Mouse (Mus musculus): ENCODE measurements at regions not wholly inside any gene's neighbourhood (a gene's known extent, or its start where the extent isn't known, plus 50 kb on each side); places are given as distances from the start of the nearest gene placed in this dataset.

DNA sequence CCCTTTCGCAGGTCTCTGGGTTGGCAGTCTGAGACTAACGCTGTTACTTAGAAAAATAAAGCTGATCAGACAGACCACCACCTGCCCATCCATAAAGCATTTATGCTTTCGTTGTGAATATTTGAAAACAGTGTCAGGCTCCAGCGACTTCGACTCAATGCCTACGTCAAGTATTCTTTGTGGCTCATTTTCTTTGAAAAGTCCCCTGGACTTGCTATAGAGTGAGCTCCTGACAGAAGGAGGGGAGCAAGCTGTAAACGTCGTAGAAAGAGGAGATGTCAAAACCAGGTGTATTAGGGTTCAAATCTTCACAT is 135.5 kb upstream of the Btg1 start:
- Histone ChIP-seq H3K36me3 (ENCODE audit: control insufficient read depth, insufficient read depth, low read length) (no peaks in the 10 kb centered on the region), H3K27ac (ENCODE audit: insufficient read depth, low read depth, low read length) (no peak overlapping the region), H3K4me1 (ENCODE audit: control insufficient read depth, insufficient read depth, insufficient read length, low read length) (no peaks in the 10 kb centered on the region), H3K4me3 (ENCODE audit: low read depth, low read length) (no peak overlapping the region), H3K27me3 (ENCODE audit: control insufficient read depth, insufficient read depth, low read length) (no peaks in the 10 kb centered on the region)
- no peak for TF ChIP-seq CTCF (IDR thresholded peaks at IDR 0.05; ENCODE audit: extremely low read depth, insufficient read length, insufficient replicate concordance, low read depth, low read length)
- no peak for TF ChIP-seq POLR2A (IDR thresholded peaks at IDR 0.05; ENCODE audit: low read depth, low read length)
- 82% methylated on average over 8 of the region's 8 CpGs for WGBS

DNA sequence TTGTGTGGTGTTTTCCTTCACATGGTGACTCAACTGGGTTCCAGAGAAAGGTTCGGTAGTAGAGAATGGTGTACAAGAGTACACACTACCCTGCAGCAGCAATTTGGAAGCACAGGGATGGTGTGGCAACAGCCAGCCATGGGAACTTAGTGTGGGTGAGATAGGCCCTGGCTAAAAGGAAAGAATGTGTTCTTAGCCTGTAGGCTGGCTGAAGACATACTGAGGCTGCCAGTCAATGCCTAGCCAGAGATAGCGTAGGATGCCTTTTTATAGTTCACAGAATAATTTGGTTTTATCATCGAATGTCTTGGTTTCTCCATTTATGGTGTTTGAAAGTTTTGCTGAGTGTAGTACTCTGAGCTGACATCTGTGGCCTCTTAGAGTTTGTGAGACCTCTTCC is 130.1 kb upstream of the Btg1 start:
- Histone ChIP-seq H3K36me3 (ENCODE audit: control insufficient read depth, insufficient read depth, low read length) (no peaks in the 10 kb centered on the region), H3K4me3 (ENCODE audit: low read depth, low read length) (no peak overlapping the region), H3K4me1 (ENCODE audit: control insufficient read depth, insufficient read depth, insufficient read length, low read length) (no peaks in the 10 kb centered on the region), H3K27ac (ENCODE audit: insufficient read depth, low read depth, low read length) (no peak overlapping the region), H3K27me3 (ENCODE audit: control insufficient read depth, insufficient read depth, low read length) (no peaks in the 10 kb centered on the region)
- 93% methylated on average over 3 of the region's 3 CpGs for WGBS
- TF ChIP-seq POLR2A (IDR thresholded peaks at IDR 0.05; ENCODE audit: low read depth, low read length) (no peak), CTCF (IDR thresholded peaks at IDR 0.05; ENCODE audit: extremely low read depth, insufficient read length, insufficient replicate concordance, low read depth, low read length) (no peak)

DNA sequence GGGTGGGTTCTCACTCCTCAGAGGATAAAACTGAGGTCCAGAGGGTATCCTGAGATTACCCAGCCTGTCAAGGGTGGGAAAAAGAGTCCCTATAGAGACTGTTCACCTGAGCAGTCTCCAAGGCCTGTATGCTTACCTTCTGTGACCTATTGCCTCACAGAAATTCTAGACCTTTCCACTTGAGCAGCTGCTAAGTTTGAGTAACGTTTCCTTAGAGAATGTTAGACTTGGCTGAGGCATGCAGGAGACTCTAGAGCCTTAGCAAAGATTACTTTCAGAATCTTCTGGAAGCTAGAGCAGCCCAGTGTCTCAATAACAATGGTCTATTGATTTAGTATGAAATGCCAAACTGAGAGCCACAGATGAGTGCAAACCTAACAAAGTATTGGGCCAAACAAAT is 123.1 kb upstream of the Btg1 start:
- WGBS, result 40% methylated on average over 1 of the region's 1 CpGs
- Histone ChIP-seq H3K4me3 (ENCODE audit: low read depth, low read length) (no peak overlapping the region), H3K27me3 (ENCODE audit: control insufficient read depth, insufficient read depth, low read length) (no peaks in the 10 kb centered on the region), H3K36me3 (ENCODE audit: control insufficient read depth, insufficient read depth, low read length) (no peaks in the 10 kb centered on the region), H3K27ac (ENCODE audit: insufficient read depth, low read depth, low read length) (no peak overlapping the region), H3K4me1 (ENCODE audit: control insufficient read depth, insufficient read depth, insufficient read length, low read length) (no peaks in the 10 kb centered on the region)
- TF ChIP-seq CTCF (IDR thresholded peaks at IDR 0.05; ENCODE audit: extremely low read depth, insufficient read length, insufficient replicate concordance, low read depth, low read length), result no peak
- no peak for TF ChIP-seq POLR2A (IDR thresholded peaks at IDR 0.05; ENCODE audit: low read depth, low read length)

DNA sequence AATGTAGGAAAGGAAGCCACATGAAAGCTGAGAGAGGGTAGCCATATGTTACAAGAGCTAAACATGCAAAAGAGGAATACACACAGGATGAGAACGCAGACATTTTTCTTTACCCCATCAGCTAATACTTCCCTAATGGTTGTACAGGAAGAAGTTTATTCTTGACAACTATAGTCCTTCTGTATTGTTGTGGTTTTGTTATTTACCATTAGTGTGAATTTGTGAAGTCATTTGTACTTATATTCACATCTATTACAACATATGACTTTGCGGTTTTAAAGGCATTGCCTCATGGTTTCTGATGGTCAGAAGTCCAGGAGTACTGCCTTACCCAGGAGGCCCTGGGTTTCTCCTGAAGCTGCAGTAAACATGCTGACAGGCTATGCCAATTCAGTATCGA is 120.1 kb upstream of the Btg1 start:
- no peak overlapping the region for H3K27ac ChIP-seq (ENCODE audit: insufficient read depth, low read depth, low read length)
- H3K27me3 ChIP-seq (ENCODE audit: control insufficient read depth, insufficient read depth, low read length), result no peaks in the 10 kb centered on the region
- H3K4me1 ChIP-seq (ENCODE audit: control insufficient read depth, insufficient read depth, insufficient read length, low read length), result no peaks in the 10 kb centered on the region
- 91% methylated on average over 3 of the region's 3 CpGs for WGBS
- TF ChIP-seq POLR2A (IDR thresholded peaks at IDR 0.05; ENCODE audit: low read depth, low read length) (no peak), CTCF (IDR thresholded peaks at IDR 0.05; ENCODE audit: extremely low read depth, insufficient read length, insufficient replicate concordance, low read depth, low read length) (no peak)
- no peaks in the 10 kb centered on the region for H3K36me3 ChIP-seq (ENCODE audit: control insufficient read depth, insufficient read depth, low read length)
- H3K4me3 ChIP-seq (ENCODE audit: low read depth, low read length), result no peak overlapping the region

DNA sequence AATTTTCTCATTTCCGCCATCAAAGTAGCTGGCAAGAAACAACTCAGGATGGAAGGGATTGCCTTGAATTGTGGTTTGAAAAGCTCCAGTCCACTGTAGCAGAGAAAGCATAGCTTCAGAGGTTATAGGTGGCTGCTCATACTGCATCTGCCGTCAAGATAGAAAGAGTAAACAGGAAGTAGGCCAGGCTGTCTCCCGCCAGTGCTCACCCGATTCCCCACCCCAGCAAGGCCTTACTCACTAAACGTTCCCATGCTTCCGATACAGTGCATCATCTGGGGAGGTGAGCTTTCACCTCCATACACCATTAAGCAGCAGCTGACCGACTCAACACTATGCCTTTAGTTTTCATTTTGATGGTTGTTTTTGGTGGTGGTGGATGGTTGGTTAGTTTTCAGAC is 119.3 kb upstream of the Btg1 start:
- H3K4me1 ChIP-seq (ENCODE audit: control insufficient read depth, insufficient read depth, insufficient read length, low read length), result no peaks in the 10 kb centered on the region
- no peaks in the 10 kb centered on the region for H3K27me3 ChIP-seq (ENCODE audit: control insufficient read depth, insufficient read depth, low read length)
- no peak overlapping the region for H3K4me3 ChIP-seq (ENCODE audit: low read depth, low read length)
- TF ChIP-seq POLR2A (IDR thresholded peaks at IDR 0.05; ENCODE audit: low read depth, low read length) (no peak), CTCF (IDR thresholded peaks at IDR 0.05; ENCODE audit: extremely low read depth, insufficient read length, insufficient replicate concordance, low read depth, low read length) (no peak)
- no peak overlapping the region for H3K27ac ChIP-seq (ENCODE audit: insufficient read depth, low read depth, low read length)
- no peaks in the 10 kb centered on the region for H3K36me3 ChIP-seq (ENCODE audit: control insufficient read depth, insufficient read depth, low read length)
- WGBS, result 86% methylated on average over 7 of the region's 7 CpGs

DNA sequence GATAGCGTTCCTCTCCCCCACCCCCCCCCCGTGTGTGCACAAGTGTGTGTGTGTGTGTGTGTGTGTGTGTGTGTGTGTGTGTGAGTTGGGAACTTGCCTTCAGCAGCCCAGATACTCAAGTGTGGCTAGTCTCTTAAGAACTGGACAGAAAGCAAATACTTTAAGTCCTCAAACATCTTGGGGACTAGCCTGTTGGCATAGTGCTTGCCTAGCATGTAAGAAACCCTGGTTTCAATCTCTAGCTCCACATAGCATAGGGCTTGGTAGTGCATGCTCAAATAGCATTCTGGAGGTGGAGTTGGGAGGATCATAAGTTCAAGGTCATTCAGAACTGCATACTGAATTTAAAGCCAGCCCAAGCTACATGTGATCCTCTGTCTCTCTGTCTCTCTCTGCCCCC is 117.5 kb upstream of the Btg1 start:
- no peak overlapping the region for H3K27ac ChIP-seq (ENCODE audit: insufficient read depth, low read depth, low read length)
- H3K4me1 ChIP-seq (ENCODE audit: control insufficient read depth, insufficient read depth, insufficient read length, low read length), result no peaks in the 10 kb centered on the region
- H3K27me3 ChIP-seq (ENCODE audit: control insufficient read depth, insufficient read depth, low read length), result no peaks in the 10 kb centered on the region
- TF ChIP-seq CTCF (IDR thresholded peaks at IDR 0.05; ENCODE audit: extremely low read depth, insufficient read length, insufficient replicate concordance, low read depth, low read length) (no peak), POLR2A (IDR thresholded peaks at IDR 0.05; ENCODE audit: low read depth, low read length) (no peak)
- H3K4me3 ChIP-seq (ENCODE audit: low read depth, low read length), result no peak overlapping the region
- no peaks in the 10 kb centered on the region for H3K36me3 ChIP-seq (ENCODE audit: control insufficient read depth, insufficient read depth, low read length)
- WGBS, result 51% methylated on average over 2 of the region's 2 CpGs

DNA sequence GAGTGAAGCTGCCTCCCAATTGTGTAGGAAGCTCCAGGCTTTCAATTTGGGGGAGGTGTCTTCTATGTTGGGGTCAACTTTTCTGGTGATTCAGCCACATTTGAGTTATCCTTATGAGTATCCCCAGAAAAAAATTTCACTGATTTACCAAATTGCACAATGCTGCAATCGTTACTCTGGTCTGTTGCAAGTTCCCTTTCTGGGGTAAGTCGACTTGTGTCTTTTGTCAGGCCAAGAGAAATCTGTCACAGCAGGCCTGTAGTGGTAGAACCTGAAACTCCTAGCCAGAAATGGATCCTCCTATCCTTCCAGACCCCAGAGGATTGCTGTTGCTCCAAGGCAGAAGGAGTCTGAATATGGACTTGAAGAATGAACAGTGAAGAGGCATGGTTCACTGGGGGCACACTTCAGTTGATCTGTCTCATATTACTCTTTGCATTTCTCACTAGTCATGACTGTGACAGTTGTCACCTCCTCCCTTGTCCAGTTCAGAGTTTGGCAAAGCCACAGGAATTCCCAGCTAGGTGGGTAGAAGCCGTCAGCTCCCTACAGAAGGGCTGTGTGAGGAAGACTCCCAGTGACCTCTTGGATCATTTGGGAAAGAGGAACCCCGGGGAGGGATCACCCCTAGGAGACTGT is 114.6 kb upstream of the Btg1 start:
- 79% methylated on average over 4 of the region's 4 CpGs for WGBS
- Histone ChIP-seq H3K27ac (ENCODE audit: insufficient read depth, low read depth, low read length) (no peak overlapping the region), H3K36me3 (ENCODE audit: control insufficient read depth, insufficient read depth, low read length) (no peaks in the 10 kb centered on the region), H3K4me3 (ENCODE audit: low read depth, low read length) (no peak overlapping the region), H3K4me1 (ENCODE audit: control insufficient read depth, insufficient read depth, insufficient read length, low read length) (no peaks in the 10 kb centered on the region), H3K27me3 (ENCODE audit: control insufficient read depth, insufficient read depth, low read length) (no peaks in the 10 kb centered on the region)
- TF ChIP-seq CTCF (IDR thresholded peaks at IDR 0.05; ENCODE audit: extremely low read depth, insufficient read length, insufficient replicate concordance, low read depth, low read length), result no peak
- TF ChIP-seq POLR2A (IDR thresholded peaks at IDR 0.05; ENCODE audit: low read depth, low read length), result no peak

DNA sequence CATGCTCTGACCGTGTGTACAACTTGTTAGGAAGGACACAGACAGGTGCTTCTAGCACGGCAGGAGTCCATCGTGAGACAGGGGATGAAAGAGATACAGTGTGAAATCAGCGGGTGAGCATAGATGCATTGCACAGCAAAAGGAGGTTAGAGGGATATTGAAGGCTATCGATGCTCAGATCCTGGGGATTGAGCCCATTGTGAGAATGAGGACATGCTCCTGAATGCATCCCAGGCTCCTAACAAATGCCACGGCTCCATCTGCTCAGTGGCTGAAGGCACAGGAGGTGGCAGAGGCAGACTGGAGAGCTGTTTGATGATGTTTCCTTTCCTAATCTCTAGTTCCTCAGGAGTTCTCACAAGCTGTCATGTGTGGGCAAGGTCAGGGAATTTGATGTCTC is 114.1 kb upstream of the Btg1 start:
- no peak overlapping the region for H3K27ac ChIP-seq (ENCODE audit: insufficient read depth, low read depth, low read length)
- no peaks in the 10 kb centered on the region for H3K4me1 ChIP-seq (ENCODE audit: control insufficient read depth, insufficient read depth, insufficient read length, low read length)
- 89% methylated on average over 6 of the region's 6 CpGs for WGBS
- H3K4me3 ChIP-seq (ENCODE audit: low read depth, low read length), result no peak overlapping the region
- H3K27me3 ChIP-seq (ENCODE audit: control insufficient read depth, insufficient read depth, low read length), result no peaks in the 10 kb centered on the region
- TF ChIP-seq CTCF (IDR thresholded peaks at IDR 0.05; ENCODE audit: extremely low read depth, insufficient read length, insufficient replicate concordance, low read depth, low read length) (no peak), POLR2A (IDR thresholded peaks at IDR 0.05; ENCODE audit: low read depth, low read length) (no peak)
- H3K36me3 ChIP-seq (ENCODE audit: control insufficient read depth, insufficient read depth, low read length), result no peaks in the 10 kb centered on the region
